Mouse (Mus musculus): ENCODE results near the gene Sun3. TPM values are rescaled to one million over a fixed set of nuclear protein-coding genes. Genes with fewer than 3 reads are reported as not detected.

The Sun3 gene
- not detected in 2 replicates for total RNA-seq (2014; fragmentation: Nextera tagmentation)
- total RNA-seq (2017): not detected in 2 replicates

- ATAC-seq (replicated peaks; ENCODE audit: poor library complexity, severe bottlenecking): peak; percentile 41
These were observed at the start of gene Sun3 for GRCm38 (mm10) chr11:9048703-9049060. Sun3 (minus strand) TSS chr11:9048991.

- ATAC-seq (replicated peaks; ENCODE audit: poor library complexity, severe bottlenecking): no peak
These were observed 27.7 kb upstream of the Sun3 start for GRCm38 (mm10) chr11:9076444-9076843.

GRCm38 (mm10) chr11:9060484-9060883 is 11.7 kb upstream of the Sun3 start:
- peak; percentile 65 for ATAC-seq (replicated peaks; ENCODE audit: poor library complexity, severe bottlenecking)

- peak; percentile 89 for ATAC-seq (replicated peaks; ENCODE audit: poor library complexity, severe bottlenecking)
These were observed 11.2 kb upstream of the Sun3 start for GRCm38 (mm10) chr11:9060029-9060428.

- ATAC-seq (replicated peaks; ENCODE audit: poor library complexity, severe bottlenecking): no peak
These were observed 8.9 kb upstream of the Sun3 start for GRCm38 (mm10) chr11:9057711-9058110.

- peak; percentile 46 for ATAC-seq (replicated peaks; ENCODE audit: poor library complexity, severe bottlenecking)
These were observed 8.1 kb upstream of the Sun3 start for GRCm38 (mm10) chr11:9056937-9057336.

- no peak for ATAC-seq (replicated peaks; ENCODE audit: poor library complexity, severe bottlenecking)
These were observed 3.1 kb upstream of the Sun3 start for GRCm38 (mm10) chr11:9051895-9052294.

GRCm38 (mm10) chr11:9050241-9050640 is 1.4 kb upstream of the Sun3 start:
- no peak for ATAC-seq (replicated peaks; ENCODE audit: poor library complexity, severe bottlenecking)

- ATAC-seq (replicated peaks; ENCODE audit: poor library complexity, severe bottlenecking): peak; percentile 99
These were observed 634 bp downstream of the Sun3 start, which contains the start of gene Gm11992 for GRCm38 (mm10) chr11:9048011-9048702. Gm11992 (plus strand) TSS chr11:9048594.

GRCm38 (mm10) chr11:9047044-9047443 is 1.7 kb downstream of the Sun3 start:
- no peak for ATAC-seq (replicated peaks; ENCODE audit: poor library complexity, severe bottlenecking)

GRCm38 (mm10) chr11:9046546-9046945 is 2.2 kb downstream of the Sun3 start:
- no peak for ATAC-seq (replicated peaks; ENCODE audit: poor library complexity, severe bottlenecking)

GRCm38 (mm10) chr11:9031530-9031929 is 17.3 kb downstream of the Sun3 start:
- ATAC-seq (replicated peaks; ENCODE audit: poor library complexity, severe bottlenecking): no peak; the same call in 1 of the 2 replicates

GRCm38 (mm10) chr11:9025211-9025610 is 23.6 kb downstream of the Sun3 start:
- no peak for ATAC-seq (replicated peaks; ENCODE audit: poor library complexity, severe bottlenecking)

GRCm38 (mm10) chr11:9024782-9025181 is 24.0 kb downstream of the Sun3 start:
- no peak for ATAC-seq (replicated peaks; ENCODE audit: poor library complexity, severe bottlenecking)

- no peak for ATAC-seq (replicated peaks; ENCODE audit: poor library complexity, severe bottlenecking)
These were observed 28.6 kb downstream of the Sun3 start for GRCm38 (mm10) chr11:9020207-9020606.

GRCm38 (mm10) chr11:9018491-9019267 is 30.1 kb downstream of the Sun3 start:
- no peak for ATAC-seq (replicated peaks; ENCODE audit: poor library complexity, severe bottlenecking)

GRCm38 (mm10) chr11:9014740-9015139 is 34.1 kb downstream of the Sun3 start:
- ATAC-seq (replicated peaks; ENCODE audit: poor library complexity, severe bottlenecking): no peak

- ATAC-seq (replicated peaks; ENCODE audit: poor library complexity, severe bottlenecking): peak; percentile 10; the same call in 1 of the 2 replicates
These were observed 37.4 kb downstream of the Sun3 start for GRCm38 (mm10) chr11:9011348-9011747.

GRCm38 (mm10) chr11:9010853-9011339 is 37.9 kb downstream of the Sun3 start, which contains the start of gene Hus1:
Hus1 (minus strand) TSS chr11:9011191.
- ATAC-seq (replicated peaks; ENCODE audit: poor library complexity, severe bottlenecking): peak; percentile 97

- ATAC-seq (replicated peaks; ENCODE audit: poor library complexity, severe bottlenecking): peak; percentile 38
These were observed 38.4 kb downstream of the Sun3 start for GRCm38 (mm10) chr11:9010416-9010815.

- ATAC-seq (replicated peaks; ENCODE audit: poor library complexity, severe bottlenecking): no peak
These were observed 40.0 kb downstream of the Sun3 start for GRCm38 (mm10) chr11:9008761-9009160.

Data from granulocyte monocyte progenitor cell, adult 5-6 weeks (primary cell).